Mouse (Mus musculus) G1E (cell line): ENCODE measurements at regions not wholly inside any gene's neighbourhood (a gene's known extent, or its start where the extent isn't known, plus 50 kb on each side); places are given as distances from the start of the nearest gene placed in this dataset.

ENCODE experiments used
- CTCF ChIP-seq: IDR thresholded peaks from 2 replicates; pipeline ENCODE4 v1.5.1; 2012; ENCODE audit warnings: low read depth, low read length, inconsistent platforms, mixed read lengths
- GATA1 ChIP-seq: IDR thresholded peaks from 2 replicates; pipeline ENCODE4 v1.6.1; 2012; ENCODE audit warnings: borderline replicate concordance, low read length, inconsistent platforms, mixed read lengths
- TAL1 ChIP-seq: conservative IDR thresholded peaks from 2 replicates; pipeline ENCODE4 v1.6.1; 2012; ENCODE audit warnings: low read depth, low read length, inconsistent platforms, mixed read lengths

DNA sequence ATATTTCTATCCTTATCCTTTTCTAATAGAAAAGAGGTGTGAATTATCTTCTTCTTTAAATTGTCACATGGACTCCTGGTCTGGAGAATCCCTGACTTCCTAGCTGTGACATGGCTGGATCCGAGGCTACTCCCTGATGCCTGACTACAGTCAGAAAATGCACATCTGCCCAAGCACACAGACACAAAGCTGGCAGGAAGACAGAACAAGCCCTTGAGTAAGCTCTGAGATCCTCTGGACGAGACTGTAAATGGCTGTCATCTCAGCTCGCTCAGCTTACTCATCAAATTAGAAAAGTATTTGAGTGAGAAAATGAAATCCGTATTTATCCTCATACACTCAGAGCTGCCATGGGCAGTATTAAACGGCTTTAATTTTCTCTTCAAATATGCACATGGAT, 521.0 kb upstream of the Intu start:
- TF ChIP-seq CTCF: no peak
- no peak for TF ChIP-seq GATA1
- no peak for TF ChIP-seq TAL1
